Mouse (Mus musculus) layer of hippocampus, adult 18-20 months (tissue): ENCODE data around the gene Psmd3. TPM values are rescaled to one million over a fixed set of nuclear protein-coding genes. Genes with fewer than 3 reads are reported as not detected.
"Not testable (repeated sequence)": the region's sequence is repeated elsewhere in the genome, so short reads cannot be mapped to it uniquely, and the experiment has no call there.

Source experiments
- DNase-seq, 2 experiments: peaks; one replicate each; pipeline ENCODE4 v3.0.0; 2022; ENCODE audit warnings: low spot score in 2 of 2
- total RNA-seq, 2 experiments: library from RNA; stranded (reverse); gene quantifications; 2 replicates each; pipeline ENCODE4 v1.2.3; 2021

The Psmd3 gene
- total RNA-seq, 2 experiments from 2014 or later: 126 to 131 TPM

- DNase-seq: no peak
Measured at GRCm38 (mm10) chr11:98715946-98716345, 33.6 kb downstream of the Psmd3 start.

DNA sequence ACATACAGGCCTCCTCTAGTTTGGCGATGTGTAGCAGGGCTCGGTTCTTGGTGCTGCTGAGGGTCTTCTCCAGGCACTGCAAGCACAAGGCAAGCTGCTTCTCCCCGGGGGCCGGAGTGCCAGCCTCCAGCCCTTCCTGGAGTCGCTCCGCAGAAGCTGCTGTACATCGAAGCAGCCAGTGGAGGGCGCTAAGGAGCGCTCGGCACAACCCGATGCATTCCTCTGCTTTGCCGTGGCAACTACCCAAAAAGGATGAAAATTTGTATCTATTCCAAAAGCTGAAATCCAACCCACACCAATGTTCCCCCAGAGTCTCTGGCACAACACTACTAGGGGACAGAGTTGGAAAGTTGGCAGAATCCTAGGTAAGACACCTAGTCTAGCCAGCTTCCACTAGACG lies 35.5 kb downstream of the Psmd3 start:
- DNase-seq: peak; percentile 84 to 91

- DNase-seq: no peak
Measured at GRCm38 (mm10) chr11:98720756-98721155, 38.4 kb downstream of the Psmd3 start.

- peak in 1 of 2 experiments; percentile 82 for DNase-seq
Measured at GRCm38 (mm10) chr11:98721458-98722226, 39.3 kb downstream of the Psmd3 start.

DNA sequence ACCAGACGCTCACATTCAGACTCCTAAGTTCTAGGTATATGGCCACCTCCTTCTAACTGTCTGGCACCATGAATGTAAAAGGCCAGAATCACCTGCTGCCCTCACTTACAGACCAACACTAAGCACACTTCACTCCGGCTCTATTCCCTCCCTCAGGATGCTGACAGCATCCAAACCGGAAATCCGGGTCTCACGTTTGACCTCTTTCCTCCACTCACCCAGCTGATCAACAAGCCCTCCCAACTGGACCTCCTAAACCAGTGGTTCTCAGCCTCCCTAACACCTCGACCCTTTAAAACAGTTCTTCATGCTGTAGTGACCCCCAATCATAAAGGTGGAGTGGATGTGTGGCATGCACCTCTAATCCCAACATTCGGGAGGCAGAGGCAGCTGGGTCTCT lies 40.7 kb downstream of the Psmd3 start:
- no peak for DNase-seq

DNA sequence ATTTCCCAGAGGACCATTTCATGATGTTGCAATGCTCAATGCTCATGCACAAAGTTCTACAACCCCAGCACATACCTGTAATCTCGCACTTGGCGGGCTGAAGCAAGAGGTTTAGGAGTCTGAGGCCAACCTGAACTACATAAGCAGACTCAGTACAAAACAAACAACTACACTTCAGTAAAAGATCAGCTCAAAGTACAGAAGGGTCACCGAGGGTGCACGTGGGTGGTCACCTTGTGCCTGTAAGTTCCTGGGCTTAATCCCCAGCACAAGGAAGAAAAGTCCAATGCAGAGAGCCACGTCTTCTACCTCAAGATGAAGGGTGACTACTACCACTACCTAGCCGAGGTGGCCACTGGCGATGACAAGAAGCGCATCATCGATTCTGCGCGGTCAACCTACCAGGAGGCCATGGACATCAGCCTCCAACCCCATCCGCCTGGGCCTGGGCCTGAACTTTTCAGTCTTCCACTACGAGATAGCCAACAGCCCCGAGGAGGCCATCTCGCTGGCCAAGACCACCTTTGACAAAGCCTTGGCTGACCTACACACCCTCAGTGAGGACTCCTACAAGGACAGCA lies 43.7 kb downstream of the Psmd3 start:
- no peak for DNase-seq

DNA sequence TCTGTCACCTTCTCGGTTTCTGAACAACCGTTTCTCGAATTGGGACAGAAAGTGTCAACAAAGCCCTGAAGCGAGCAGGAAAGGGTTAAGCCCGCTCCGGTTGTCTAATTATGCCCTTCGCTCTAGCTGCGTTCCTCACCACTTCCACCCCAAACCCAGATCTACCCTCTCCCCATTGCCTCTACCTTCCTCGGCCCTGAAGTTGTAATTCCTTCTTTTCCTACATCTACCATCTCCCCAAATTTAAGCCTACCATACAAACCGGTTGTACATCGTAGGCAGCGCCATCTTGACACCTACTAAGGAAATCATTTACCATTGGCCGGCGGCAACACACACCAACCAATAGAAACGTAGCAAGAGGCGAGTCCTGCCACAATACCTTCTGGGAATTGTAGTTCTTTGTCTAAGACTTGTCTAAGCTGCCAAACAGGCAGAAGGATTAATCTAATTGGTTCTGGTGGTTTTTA lies 46.8 kb downstream of the Psmd3 start, which contains the start of gene Med24:
Gene Med24, minus strand, starts transcription at position 317 of the 470 bp plus-strand sequence.
- DNase-seq: peak; percentile 87 to 96

DNA sequence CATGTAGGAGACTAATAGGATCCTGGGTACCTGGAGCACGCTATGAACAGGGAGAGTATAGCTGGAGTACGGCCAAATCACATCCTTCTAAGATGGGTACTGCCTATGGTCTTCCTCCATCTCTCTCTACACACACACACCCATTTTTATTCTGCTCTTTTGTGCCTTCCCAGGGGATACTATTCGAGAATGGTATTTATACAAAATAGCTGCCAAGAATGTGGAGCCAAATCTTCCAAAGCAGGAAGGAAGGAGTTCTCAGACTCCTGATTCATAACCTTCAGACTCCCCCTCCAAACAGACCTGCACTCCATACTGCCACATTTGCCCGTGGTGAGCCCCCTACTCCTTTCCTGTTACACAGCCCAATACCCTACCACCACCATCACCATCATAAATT lies 48.4 kb downstream of the Psmd3 start:
- no peak for DNase-seq

GRCm38 (mm10) chr11:98731134-98731533 lies 48.8 kb downstream of the Psmd3 start:
- DNase-seq: peak; percentile 87 to 89

- no peak for DNase-seq
Measured at GRCm38 (mm10) chr11:98734020-98734419, 51.7 kb downstream of the Psmd3 start.

DNA sequence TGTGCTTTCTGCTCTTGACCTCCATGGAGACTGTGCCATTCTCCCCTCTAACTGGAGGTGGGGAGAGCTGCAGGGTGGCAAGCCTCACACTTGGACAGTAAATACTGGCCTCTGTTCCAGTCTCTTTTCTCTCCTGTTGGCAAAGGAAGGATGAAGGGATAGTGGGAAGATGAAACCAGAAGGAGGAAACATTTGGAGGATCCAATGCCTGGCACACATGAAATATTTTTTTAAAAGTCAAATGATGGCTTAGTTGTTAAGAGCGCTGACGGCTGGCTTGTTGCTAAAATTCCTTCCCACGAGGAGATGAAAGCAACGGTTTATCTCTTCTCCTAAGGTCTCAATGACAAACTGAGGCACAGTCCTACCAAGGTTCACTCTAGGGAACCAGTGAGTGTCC lies 52.8 kb downstream of the Psmd3 start:
- peak in 1 of 2 experiments; percentile 72 for DNase-seq

- no peak for DNase-seq
Measured at GRCm38 (mm10) chr11:98736176-98736575, 53.8 kb downstream of the Psmd3 start.

DNA sequence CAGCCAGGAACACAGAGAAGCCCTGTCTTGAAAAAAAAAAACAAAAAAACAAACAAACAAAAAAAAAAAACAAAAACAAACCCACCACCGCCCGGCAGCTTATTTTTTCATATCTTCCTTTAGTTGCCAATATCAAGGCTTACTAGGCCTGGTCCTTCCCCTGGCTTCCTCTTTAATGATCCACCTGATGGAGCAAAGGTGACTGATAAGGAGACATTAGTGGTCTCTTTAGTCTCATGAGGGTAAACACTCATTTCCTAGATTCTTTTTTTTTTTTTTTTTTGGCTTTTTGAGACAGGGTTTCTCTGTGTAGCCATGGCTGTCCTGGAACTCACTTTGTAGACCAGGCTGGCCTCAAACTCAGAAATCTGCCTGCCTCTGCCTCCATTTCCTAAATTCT lies 54.9 kb downstream of the Psmd3 start:
- DNase-seq: not testable (repeated sequence)

DNA sequence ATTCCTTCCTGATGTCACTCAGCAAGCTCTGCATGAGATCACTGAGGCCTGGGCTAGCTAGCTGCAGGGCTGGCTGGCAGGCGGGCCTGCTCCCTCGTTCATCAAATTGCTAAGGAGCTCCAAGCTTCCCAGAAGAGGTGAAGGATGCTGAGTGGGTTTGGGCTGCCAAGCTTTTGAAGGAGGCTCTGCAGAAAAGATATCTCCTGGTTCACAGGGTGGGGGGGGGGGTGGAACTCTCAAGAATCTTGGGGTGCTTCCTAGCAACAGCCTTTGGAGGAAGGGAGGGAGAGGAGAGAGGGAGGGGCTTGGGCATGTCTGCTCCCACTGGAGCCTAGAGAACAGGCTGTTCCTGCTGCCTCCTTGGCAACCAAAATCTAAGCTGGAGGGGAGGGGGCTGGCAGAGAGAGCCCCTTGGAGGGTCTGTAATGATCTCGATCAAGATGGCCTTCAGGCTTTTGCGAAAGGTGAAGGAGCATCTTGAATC lies 56.1 kb downstream of the Psmd3 start:
- peak in 1 of 2 experiments; percentile 67 for DNase-seq

DNA sequence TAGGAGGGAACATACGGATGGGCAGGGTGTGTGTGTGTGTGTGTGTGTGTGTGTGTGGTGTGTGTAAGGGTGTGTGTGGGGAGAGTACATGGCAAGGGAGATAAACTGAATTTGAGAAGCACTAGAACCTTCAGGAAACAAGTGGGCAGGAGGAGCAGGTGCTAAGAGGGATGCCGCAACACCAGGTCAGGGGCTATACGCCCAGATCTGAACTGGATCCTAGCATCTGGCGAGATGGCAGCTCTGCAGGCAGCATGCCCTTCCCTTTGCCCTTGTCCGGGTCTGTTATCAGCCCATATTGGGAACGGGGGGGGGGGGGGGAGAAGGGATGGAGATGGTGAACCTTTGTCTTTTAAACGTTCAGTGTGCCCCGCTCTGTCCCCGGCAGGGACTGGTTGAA lies 56.6 kb downstream of the Psmd3 start:
- DNase-seq: no peak

GRCm38 (mm10) chr11:98740026-98740392 lies 57.7 kb downstream of the Psmd3 start:
- peak in 1 of 2 experiments; percentile 61 for DNase-seq

DNA sequence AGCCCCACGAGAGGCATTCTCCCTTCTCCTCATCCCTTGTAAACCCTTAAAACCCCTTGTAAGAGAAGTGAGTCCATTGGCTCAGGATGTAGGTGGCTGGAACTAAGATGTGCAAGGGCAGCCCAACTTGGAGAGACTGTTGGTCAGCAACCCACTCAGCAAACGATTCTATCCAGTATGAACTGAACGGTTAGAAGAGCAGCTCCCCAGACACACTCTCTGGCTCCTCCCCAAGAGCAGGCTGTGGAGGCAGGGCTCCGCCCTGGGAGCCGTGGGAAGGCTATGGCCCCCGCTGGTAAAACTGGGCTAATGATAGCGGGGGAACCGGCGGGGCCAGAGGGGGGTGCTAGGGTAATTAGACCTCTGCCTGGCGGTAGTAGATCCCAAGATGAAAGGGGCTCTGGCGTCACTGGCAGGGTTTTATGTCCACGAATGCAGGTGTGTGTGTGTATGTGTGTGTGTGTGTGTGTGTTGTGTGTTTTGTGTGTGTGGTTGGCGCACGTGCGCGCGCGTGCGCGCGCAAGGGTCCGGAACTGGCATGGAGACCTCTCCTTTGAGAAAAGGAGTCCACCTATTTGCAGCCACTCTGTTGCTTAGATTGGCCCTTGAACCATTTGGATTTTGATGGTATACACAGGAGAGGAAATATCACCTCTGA lies 58.2 kb downstream of the Psmd3 start, which contains the start of gene Thra:
Gene Thra, plus strand, starts transcription at position 246 of the 658 bp plus-strand sequence.
- DNase-seq: peak in 1 of 2 experiments; percentile 77

- DNase-seq: peak in 1 of 2 experiments; percentile 55
Measured at GRCm38 (mm10) chr11:98741051-98741620, 58.8 kb downstream of the Psmd3 start.

GRCm38 (mm10) chr11:98741622-98742396 lies 59.5 kb downstream of the Psmd3 start:
- DNase-seq: peak in 1 of 2 experiments; percentile 81
